Mouse (Mus musculus) embryo, embryonic 10.5 days (tissue): ENCODE results near the gene Nptn.
A peak's percentile ranks its signal among the peaks of the same experiment; 100 is the strongest.

Experiments
- DNase-seq: peaks from one replicate; pipeline ENCODE4 v3.0.0-alpha.2; 2015; ENCODE audit warnings: low spot score

Nptn gene

DNA sequence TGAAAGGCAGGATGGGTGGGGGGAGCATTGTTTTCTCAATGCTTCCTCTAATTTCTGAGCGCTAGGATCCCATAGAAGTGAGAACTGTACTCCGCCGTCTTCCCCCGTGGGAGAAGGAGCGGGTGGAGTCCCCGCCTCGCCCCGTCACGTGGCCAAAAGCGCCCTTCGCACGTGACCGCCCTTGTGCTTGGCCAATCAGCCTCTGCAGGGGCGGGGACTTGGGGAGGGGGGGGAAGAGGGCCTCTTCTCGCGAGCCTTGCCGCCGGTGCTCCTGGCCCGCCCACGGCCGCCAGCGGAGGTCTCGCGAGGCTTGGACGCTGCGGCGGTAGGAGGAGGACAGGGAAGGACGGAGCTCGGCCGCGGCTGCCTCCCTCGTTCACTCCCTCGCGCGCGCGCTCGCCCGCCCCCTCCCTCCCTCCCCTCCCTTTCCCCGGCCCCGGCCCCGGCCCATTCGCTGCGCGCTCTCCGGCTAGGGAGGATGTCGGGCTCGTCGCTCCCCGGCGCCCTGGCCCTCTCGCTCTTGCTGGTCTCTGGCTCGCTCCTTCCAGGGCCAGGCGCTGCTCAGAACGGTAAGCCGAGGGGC lies at the start of gene Nptn:
TSS of gene Nptn (plus strand) at position 283 of the 583 bp plus-strand sequence.
- peak; percentile 98 for DNase-seq

DNA sequence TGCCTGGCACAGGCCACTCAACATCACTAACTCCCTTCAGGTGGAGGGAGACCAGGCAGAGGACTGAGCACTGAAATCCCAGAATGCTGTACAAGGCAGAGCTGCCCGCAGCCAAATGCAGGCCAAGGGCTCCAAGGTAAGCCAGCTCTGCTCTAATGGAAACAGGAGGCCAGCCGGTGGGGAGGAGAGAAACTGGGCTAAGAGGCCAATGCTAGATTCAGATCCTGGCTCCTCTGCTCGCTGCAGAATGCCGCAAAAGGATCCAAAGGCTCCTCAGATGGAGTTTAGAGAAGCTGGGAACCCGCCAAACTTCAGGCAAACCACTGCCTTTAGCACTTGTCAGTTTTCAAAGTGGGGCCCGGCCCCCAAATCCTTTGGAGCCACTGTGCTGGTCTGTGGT lies 48.7 kb upstream of the Nptn start:
- no peak for DNase-seq

DNA sequence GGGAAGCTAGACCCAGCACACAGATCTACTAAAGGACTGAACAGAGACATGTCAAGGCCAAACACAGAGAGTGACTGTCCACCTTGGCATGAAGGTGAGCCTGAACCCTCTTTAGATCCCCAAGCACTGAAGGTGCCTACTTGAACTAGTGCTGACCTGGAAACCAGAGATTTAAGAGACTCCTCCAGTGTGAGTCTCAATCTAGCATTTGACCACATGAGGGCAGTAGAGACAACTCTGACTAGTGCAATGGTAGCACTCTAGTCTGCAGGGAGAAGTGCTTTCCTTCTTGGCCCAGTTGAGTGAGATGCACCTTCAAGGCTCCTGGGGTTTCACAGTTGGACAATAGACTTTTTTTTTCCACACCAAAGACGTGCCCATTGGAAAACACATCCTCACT lies 47.3 kb upstream of the Nptn start:
- DNase-seq: peak; percentile 85

DNA sequence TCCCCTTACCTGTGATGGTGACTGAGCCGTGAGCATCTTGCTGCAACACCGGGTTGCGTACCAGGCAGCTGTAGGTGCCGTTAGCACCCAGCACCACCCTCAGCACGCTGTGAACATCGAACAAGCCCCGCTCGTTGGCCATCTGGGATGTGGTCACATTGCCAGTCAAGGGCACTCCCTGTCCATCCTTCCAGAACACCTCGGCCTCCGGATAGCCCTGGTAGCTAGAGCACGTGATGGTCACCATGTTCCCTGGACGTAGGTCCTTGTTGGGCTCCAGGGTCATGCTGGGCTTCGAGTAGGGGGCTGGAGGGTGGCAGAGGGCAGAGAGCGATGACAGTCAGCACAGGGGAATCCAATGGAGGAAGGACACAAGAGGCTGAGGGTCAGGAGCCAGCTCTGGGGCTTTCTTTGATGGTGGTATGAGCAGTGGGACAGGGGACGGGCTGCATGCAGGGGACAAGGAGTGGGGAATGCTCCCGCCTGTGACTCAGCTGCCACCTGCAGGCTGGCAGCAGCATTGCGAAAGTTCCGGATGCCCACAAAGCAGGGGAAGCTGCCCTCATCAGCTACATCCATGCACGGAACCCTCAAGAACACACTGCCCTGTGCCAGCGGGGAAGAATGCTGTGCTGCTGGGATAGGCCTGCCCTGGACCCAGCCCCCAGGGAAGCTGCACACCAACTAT lies 46.4 kb upstream of the Nptn start:
- DNase-seq: peak; percentile 66

DNA sequence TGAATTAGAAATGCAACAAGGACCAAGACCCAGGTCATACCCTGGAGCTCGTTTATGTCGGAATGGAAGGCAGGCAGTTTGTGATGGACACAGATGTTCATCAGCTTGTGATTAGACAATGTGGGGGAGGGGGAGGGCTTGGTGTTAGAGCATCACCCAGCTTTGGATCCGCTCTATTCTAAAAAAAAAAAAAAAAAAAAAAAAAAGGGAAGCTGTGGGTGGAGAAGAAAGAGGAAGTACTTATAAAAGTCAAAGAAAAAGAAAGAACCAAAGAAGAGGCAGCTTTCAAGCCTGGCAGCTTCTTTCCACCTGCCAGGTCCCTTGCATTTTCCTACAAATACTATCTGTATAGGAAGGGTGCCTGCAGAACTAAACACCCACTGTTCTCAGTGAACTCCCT lies 44.3 kb upstream of the Nptn start:
- no peak for DNase-seq

DNA sequence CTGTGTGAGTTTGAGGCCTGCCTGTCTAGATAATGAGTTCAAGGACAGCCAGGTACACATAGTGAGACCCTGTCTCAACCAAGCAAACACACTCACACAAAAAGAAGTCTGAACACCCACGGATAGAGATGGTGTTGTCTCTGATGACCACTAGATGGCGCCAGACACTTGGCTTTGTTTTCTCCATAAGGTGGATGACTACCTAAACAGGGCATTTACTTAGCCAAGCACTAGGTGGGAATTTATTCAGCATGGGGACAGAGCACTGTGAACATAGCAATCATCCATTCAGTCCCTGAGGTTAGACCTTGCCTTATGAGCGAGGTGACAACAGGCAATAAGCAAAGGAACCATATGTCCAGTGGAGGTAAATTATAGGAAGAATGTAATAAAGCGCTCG lies 42.2 kb upstream of the Nptn start:
- peak; percentile 87 for DNase-seq

DNA sequence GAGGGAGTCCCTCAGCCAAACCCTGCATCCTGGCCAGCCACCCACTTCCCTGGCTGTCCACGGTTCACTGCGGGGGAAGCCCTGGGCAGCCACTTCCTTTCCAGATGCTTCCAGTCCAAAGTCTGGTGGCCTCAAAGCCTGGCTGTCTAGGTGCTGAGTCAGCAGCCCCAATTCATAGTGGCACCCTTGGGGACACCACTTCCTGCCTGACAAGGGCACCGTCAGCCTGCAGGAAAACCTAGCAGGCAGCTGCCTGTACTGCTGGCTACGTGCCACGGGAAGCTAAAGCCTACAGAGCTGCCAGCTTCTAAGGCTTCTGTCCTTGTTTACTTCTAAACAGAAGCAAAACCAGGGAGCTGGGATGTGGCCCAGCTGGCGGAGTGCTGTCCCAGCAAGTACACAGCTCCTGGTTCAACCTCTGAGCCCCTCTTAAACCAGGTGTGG lies 40.1 kb upstream of the Nptn start:
- no peak for DNase-seq

DNA sequence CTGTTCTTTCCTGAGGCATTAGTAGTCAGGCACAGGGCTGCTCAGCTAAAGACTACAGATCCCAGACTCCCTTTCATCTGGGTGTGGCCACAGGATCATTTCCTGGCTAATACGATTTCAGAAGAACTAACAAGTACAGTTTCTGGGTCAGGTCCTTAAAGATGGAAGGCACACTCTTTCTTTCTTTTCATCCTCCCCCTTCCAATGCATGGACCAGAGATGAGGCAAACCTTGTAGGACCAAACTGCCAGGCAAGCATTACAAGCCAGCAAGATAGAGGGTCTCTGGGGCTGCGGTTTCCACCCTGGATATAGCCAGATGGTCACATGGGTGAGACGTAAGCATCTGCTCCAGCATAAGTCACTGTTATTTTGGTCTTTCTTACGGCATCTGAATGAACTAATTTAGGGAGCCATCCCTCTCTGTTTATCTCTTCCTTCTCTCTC lies 37.1 kb upstream of the Nptn start:
- no peak for DNase-seq

DNA sequence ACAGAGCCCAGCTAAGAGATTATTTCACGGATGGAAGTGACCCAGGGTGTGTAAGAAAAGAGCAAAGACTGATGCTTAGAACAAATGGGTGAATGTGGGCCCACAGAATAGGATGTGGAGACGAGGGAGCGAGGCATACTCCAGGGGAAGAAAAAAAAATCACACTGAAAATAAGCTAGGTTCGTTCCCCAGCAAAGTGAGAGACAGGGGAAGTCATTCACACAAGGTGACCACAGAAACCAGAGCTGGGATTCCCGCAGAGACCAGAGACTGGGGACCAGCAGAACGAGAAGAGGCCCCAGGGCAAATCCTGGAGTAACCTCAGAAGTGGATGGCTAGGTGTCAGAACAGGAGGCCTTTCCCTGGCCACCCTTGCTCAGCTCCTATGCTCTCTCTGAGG lies 36.6 kb upstream of the Nptn start:
- no peak for DNase-seq

DNA sequence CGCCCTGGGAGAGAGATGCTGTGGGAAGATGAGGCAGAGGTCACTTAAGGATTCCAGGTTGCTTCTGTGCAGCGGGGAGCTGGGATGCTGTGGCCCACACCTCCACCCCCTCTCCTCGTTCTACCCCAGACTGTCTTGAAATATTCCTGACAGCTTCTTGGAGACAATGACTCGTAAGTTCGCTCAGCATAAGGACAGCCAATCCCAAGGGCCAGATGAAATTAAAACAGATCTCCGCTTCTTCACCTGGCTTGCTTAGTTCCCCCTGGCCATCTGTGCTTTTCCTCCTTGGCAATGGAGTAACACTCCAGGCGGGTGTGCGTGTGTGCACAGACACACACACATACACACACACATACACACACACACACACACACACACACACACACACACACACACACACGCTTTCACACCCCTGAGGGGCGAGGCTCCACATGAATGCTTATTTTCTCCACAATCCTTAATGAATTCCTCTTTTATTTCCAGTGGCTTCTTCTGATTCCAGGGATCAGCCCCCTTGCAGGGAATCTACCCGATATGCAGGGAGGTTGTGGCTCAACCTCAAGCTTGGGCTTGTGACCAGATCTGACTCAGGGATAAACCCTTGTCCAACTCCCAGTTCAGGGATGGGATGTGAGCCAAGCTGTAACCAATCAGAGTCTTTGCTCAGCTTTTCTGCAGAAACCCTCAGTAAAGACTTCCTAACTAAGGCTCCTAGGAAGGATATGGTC lies 35.2 kb upstream of the Nptn start:
- no peak for DNase-seq

DNA sequence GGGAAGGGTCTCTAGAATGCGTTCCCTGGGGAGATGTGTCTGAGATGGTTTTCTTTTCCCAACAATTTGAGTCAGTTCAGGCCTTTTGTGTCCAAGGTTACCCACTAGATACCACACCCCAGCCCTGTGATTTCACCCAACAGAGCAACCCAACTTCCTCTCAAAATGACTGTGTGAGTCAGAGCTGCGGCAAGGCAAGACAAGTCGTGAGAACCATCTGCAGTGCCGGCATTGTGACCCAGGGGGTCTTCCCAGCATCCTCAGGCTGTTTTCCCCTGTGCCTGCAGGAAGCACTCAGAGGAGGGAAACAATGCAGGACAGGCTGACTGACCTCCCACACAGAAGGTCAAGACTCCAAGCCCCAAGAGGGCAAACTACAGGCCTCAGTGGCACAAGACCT lies 33.1 kb upstream of the Nptn start:
- no peak for DNase-seq

DNA sequence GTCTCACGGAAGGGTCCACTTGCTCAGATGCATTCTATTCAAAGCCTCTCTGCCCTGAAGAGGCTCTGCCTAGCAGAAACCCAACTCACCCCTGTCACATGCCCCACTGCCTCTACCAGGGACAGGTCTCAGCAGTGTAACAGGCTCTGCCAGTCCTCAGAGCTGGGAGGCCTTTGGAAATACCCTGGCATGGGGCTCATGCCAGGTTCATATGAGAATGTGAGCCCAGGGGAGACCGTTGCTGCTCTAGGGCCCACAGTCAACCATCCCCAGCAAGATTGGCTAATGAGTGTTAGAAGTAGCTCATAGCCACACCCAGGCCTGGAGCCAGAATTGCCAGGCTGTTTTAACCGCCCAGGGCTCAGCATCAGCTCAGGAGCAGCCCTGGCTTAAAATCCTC lies 32.3 kb upstream of the Nptn start:
- DNase-seq: no peak

DNA sequence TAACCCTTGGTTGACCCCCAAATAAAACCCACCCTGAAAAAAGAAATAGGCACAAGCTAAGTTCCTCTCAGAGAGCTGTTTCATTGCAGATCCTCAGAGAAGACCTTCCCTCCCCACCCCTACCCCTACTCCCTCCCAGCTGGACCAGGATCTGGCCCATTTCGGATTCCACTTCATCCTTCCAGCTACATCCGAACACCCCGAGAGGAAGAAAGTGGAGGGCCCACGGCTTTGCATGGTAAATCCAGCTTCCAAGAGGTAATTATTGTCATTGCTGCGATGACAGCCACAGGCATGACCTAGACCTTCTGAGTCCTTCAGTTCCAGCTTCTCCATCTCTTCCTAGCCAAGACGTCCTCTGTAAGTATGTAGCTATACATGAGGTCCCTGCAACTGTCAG lies 31.1 kb upstream of the Nptn start:
- no peak for DNase-seq

DNA sequence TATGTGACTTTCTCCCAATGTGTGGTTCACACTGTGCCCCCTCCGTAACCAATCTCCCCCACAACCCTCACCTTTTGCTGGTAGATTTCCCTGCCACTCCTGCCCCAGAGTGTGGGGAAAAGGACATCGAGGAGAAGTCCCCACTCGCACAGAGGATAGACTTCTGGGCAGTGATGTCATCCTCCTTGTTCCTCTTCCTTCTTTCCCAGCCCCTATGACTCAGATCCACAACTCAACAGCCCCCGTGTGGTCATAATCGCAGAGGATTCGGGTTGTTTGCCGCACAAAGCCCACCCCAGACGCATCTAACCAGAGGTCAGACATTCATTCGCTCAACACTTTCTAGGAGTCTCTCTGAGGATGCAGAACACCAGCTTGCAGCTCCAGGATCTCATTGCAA lies 30.0 kb upstream of the Nptn start:
- DNase-seq: no peak

DNA sequence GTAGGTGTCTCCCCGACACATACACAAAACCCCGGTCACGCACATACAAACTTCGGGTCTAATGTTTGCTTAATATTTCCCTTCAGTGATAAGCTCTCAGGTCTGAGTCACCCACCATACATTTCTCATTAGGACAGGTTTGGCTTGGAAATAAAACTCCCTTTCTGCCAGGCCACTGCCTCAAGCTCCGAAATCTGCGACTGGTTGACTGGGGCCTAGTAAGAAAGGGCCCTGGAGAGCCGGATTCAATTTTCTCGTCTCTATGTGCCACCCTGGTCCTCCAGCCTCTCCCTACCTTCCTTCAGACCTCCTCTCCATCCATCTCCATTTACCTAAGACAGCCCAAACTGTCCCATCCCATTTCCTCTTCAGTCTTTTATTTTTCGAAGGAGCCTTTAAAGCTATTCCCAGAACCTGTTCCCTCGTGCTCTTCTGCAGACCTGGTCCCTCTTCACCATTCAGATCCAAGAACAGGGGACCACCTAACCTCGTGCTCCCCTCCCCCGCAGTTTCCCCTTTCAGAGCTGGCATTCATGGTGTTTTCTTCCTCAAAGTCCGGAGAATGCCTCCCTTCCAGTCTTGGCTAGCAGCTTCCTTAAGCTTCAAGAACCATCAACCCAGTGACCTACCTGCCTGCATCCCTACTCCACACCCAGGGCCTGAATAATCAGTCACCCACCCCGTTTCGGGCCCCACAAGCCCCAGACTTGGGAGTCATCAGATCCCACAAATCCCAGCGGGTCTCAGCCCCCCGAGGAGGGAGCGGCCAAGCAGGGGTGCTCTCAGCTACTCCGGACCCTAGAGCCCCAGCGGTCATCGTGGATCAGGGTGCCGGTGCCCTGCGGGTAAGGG lies 27.8 kb upstream of the Nptn start:
- DNase-seq: peak; percentile 64

DNA sequence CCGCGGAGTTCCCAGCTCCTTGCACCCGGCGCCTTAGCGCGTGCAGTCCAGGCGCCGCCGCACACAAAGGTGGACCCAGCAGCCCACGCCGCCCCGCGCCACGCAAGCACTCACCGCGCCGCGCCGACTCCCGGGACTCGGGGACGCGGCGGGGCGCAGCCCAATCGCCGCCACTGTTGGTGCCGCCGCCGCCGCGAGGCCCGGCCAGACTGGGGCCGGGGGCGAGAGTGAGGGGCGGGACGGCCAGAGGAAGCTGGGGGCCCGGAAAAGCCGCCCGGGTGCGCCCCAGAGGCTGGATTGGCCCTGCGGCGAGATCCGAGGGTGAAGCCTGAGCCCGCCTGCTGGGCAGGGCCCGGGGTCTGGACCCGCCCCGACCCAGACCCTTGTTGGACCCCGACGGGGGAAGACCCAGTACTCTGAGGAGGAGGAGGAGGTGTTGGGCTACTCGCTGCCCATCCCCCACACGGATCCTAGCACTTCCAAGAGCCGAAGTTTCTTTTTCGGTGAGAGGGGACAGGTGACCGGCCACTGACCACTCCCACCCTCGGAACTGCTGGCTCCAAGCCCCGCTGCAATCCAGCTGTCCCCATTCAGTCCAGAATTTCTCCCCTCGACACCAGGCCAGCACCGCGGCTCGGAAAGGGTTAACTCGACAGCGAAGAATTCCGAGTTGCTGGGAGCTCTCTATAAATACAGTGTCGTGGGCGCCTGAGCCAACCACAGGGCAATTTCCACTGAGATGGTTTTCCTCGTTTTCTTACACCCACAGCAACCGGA lies 26.9 kb upstream of the Nptn start, which contains the start of gene Cd276:
TSS of gene Cd276 (minus strand) at position 530 of the 777 bp plus-strand sequence.
- DNase-seq: peak; percentile 81

DNA sequence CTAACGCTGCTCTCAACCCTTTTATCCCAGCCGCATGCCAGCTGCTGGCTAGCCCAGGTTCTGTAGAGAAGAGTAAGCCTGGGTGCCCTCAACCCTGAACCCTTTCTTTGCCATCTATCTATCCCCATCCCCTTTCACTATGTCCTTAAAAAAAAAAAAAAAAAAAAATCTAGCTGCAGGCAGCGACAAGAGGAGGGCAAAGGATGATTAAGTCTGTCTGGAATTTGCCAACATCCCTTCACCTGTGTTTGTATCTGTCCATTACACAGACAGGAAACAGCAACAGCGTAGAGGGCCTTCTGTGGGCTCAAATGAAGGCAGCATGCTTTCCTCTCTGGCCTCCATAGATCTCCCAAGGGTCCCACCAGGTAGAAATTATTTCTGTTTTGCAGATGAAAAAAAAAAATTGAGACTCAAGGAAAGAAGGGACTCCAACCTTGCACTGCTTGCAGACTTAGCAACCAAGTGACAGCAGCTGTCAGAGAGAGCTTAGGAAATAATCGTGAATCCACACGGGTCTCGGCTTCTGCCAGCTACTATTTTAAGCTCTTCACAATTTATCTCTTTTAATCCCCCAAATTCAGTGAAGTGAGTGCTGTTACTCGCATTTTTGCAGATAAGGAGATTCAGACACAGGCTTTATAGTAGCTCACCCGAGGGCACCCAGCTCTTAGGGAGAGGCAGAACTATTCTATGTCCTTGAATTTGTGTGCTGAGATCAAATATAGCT lies 26.2 kb upstream of the Nptn start:
- DNase-seq: no peak

DNA sequence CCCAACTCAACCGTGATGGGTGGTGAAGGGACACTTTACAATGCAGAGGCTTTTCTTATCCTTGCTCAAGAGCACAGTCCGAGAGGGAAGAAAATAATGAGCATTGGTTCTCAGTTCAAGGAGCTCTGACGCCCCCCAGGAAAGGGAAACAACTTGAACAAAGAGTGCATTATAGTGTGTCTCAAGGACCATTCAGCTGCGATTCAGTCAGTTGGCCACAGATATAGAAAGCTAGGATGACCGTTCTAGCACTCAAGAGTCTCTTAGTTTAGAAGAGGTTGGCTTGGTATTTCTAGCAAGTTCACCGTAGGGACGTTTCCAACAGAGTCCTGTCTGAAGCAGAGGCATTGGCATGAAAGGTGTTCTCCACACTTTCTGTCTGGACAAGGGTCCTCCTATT lies 25.4 kb upstream of the Nptn start:
- no peak for DNase-seq

DNA sequence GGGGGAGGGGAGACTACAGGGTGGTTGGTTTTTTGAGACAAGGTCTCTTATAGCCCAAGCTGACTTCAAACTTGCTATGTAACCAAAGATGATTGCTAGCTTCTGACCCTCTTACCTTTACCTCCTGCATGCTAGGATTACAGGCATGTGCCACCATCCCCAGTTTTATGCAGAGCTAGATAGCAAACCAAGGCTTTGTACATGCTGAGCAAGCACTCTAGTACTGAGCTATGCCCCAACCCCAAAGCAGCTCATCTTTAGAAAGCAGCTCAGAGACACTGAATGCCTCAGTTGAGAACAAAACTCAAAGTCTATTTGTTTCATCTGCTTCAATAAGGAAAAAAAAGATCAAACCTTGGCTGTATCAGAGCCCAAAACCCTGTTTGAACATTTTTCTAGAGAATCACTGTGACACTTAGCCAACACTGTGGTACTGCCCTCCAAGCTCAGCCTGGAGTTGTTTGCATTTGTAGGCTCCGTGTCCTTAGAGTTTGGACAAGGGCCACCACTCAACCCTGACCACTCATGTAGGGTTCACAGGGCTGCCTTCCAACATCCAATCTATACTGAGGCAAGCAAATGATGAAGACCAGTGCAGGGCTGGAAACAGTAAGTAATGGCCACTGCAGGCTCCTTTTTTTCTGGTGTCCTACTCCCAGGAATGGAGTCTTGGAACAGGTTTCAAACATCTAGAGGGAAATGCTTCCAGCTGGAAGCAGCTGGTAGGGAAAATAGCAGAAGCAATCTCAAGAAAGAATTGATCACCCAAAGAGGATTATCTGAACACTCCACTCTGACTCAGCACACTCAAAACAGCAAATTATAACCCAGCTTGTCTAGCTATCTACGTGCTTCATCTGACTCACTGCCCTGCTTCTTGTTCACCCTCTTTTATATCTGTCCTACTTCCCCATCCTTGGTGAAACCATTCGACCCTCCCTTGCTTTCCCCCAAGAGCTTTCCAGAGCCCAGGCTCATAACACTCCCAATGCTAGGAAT lies 24.3 kb upstream of the Nptn start:
- no peak for DNase-seq

DNA sequence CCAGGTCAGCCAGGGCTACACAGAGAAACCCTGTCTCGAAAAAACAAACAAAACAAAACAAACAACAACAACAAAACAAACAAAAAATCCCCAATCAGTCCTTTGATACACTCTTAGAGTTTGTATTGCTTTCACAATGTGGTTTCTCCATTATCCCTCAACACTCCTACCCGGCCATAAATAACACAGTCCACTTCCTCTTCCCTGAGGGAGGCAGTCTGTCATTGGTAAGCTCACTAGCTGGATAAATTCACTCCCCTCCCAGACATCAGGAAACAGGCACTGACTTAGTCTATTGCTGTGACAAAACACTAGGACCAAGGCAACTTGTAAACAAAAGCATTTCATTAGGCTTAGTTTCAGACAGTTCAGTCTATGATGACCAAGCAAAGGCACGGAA lies 21.8 kb upstream of the Nptn start:
- DNase-seq: no peak
